ENCODE assay signal across 21 mouse cellular contexts in the genomic region with DNA sequence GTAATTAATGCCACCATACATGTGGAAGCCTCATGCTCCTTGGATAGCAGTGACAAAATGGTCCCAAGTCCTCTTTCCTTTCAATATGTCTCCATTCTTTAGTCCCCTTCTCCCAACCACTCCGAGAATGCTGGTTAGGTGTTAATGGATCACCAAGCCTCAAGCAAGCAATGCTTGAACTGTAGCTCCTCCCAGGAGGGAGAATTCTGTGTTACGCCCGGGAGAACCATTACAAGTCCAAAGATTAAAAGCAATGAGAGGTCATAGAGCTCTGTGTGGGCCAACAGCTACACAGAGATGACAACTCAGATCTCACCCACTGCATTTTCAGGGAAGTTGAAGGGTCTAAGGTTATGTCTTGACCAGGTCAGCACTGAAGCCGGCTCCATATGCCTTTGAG. TPM values are rescaled to one million over a fixed set of nuclear protein-coding genes. Genes with fewer than 3 reads are reported as not detected.
"Had no signal": no experiment of that assay in that cellular context is flagged by ENCODE, and none has a peak within 500 bp of the region (broad histone marks: within the 10 kb centered on the region; RNA-seq: fewer than 3 reads in every experiment).

No protein-coding gene starts in this region.

- H3K4me3 ChIP-seq: lung, embryonic 15.5 days; megakaryocyte, embryonic 14.5 days; midbrain, embryonic 13.5 days; midbrain, embryonic 15.5 days; neural tube, embryonic 12.5 days; stomach, embryonic 15.5 days had no signal

- H3K27ac ChIP-seq: lung, embryonic 15.5 days; macrophage; midbrain, embryonic 13.5 days; midbrain, embryonic 15.5 days; neural tube, embryonic 12.5 days; stomach, embryonic 15.5 days; stomach, postnatal 0 days had no signal

- H3K4me1 ChIP-seq: lung, embryonic 15.5 days; megakaryocyte, embryonic 14.5 days; midbrain, embryonic 13.5 days; midbrain, embryonic 15.5 days; neural tube, embryonic 12.5 days; stomach, embryonic 15.5 days had no signal

- H3K4me2 ChIP-seq: lung, embryonic 15.5 days; midbrain, embryonic 11.5 days; midbrain, embryonic 13.5 days; midbrain, embryonic 15.5 days; neural tube, embryonic 12.5 days; stomach, embryonic 15.5 days had no signal

- H3K36me3 ChIP-seq: lung, embryonic 15.5 days; midbrain, embryonic 13.5 days; midbrain, embryonic 15.5 days; neural tube, embryonic 12.5 days; stomach, embryonic 15.5 days had no signal

- H3K9ac ChIP-seq: liver, postnatal 0 days; lung, embryonic 15.5 days; midbrain, embryonic 13.5 days; midbrain, embryonic 15.5 days; neural tube, embryonic 12.5 days; stomach, embryonic 15.5 days had no signal

- H3K9me3 ChIP-seq: lung, embryonic 15.5 days; midbrain, embryonic 13.5 days; midbrain, embryonic 15.5 days; neural tube, embryonic 12.5 days; stomach, embryonic 15.5 days had no signal

- DNase-seq: liver, postnatal 0 days; lung, adult 2 months; lung, postnatal 14 days; lung, postnatal 36 days; right cerebral cortex, postnatal 14 days; thymus, adult 2 months; thymus, postnatal 25 days; thymus, postnatal 4 days had no signal

- ATAC-seq: liver, postnatal 0 days; lung, postnatal 0 days; midbrain, embryonic 13.5 days; midbrain, embryonic 15.5 days had no signal

RNA-seq across cellular contexts. Expression of a gene that starts 14.8 kb away (rescaled TPM):
- polyA plus RNA-seq: liver, postnatal 0 days; lung, adult 2 months; lung, postnatal 0 days; macrophage; spleen, adult 2 months; stomach, embryonic 15.5 days; stomach, postnatal 0 days; thymus, adult 2 months had no signal

RNA-seq across cellular contexts. Expression of a gene that starts 37.8 kb away (rescaled TPM):
- polyA plus RNA-seq: liver, postnatal 0 days; lung, adult 2 months; lung, embryonic 15.5 days; lung, postnatal 0 days; macrophage; midbrain, embryonic 11.5 days; midbrain, embryonic 13.5 days; midbrain, embryonic 15.5 days; midbrain, postnatal 0 days; neural tube, embryonic 14.5 days; spleen, adult 2 months; stomach, embryonic 15.5 days; stomach, postnatal 0 days; thymus, adult 2 months had no signal

RNA-seq across cellular contexts. Expression of a gene that starts 52.9 kb away (rescaled TPM):
- polyA plus RNA-seq: liver, postnatal 0 days; lung, adult 2 months; lung, embryonic 15.5 days; lung, postnatal 0 days; macrophage; midbrain, embryonic 11.5 days; midbrain, embryonic 13.5 days; midbrain, postnatal 0 days; spleen, adult 2 months; stomach, postnatal 0 days; thymus, adult 2 months had no signal

RNA-seq across cellular contexts. Expression of a gene that starts 57.9 kb away (rescaled TPM):
- polyA plus RNA-seq: liver, postnatal 0 days; lung, adult 2 months; lung, postnatal 0 days; macrophage; midbrain, embryonic 11.5 days; midbrain, embryonic 13.5 days; midbrain, postnatal 0 days; spleen, adult 2 months; stomach, postnatal 0 days; thymus, adult 2 months had no signal
